Mouse (Mus musculus) midbrain, embryonic 15.5 days (tissue): ENCODE measurements at regions not wholly inside any gene's neighbourhood (a gene's known extent, or its start where the extent isn't known, plus 50 kb on each side); places are given as distances from the start of the nearest gene placed in this dataset.

Experiments used
- ATAC-seq: fragments of 200-750 bp; cut with Nextera tagmentation; replicated peaks from 2 replicates; pipeline ENCODE4 v1.8.0; 2017; ENCODE audit warnings: moderate TSS enrichment
- H3K27ac ChIP-seq: fragments of 300-500 bp; sonication (generic); 2 replicates; pipeline ENCODE4 v1.5.1; 2015; ENCODE audit warnings: mild to moderate bottlenecking, inconsistent platforms
- H3K27me3 ChIP-seq: fragments of 300-500 bp; sonication (generic); replicated peaks from 2 replicates; pipeline ENCODE4 v1.6.1; 2015; ENCODE audit warnings: inconsistent platforms
- H3K36me3 ChIP-seq: fragments of 300-500 bp; sonication (generic); replicated peaks from 2 replicates; pipeline ENCODE4 v1.6.1; 2015; ENCODE audit warnings: inconsistent platforms
- H3K4me1 ChIP-seq: fragments of 300-500 bp; sonication (generic); 2 replicates; pipeline ENCODE4 v1.6.1; 2015; ENCODE audit warnings: inconsistent platforms
- H3K4me2 ChIP-seq: fragments of 300-500 bp; sonication (generic); 2 replicates; pipeline ENCODE4 v1.6.1; 2015; ENCODE audit warnings: inconsistent platforms, mild to moderate bottlenecking, moderate library complexity
- H3K4me3 ChIP-seq: fragments of 300-500 bp; sonication (generic); 2 replicates; pipeline ENCODE4 v1.5.1; 2015; ENCODE audit warnings: mild to moderate bottlenecking, inconsistent platforms
- H3K9ac ChIP-seq: fragments of 300-500 bp; sonication (generic); 2 replicates; pipeline ENCODE4 v1.6.1; 2015; ENCODE audit warnings: mild to moderate bottlenecking, inconsistent platforms
- H3K9me3 ChIP-seq: fragments of 300-500 bp; sonication (generic); 2 replicates; pipeline ENCODE4 v1.6.1; 2016; ENCODE audit warnings: inconsistent platforms
- WGBS: fragments of 180-500 bp; shearing (Covaris S2); methylation state at CpG from one replicate; pipeline ENCODE4 v1.1.7; 2015; ENCODE audit warnings: mixed read lengths; 5-methylcytosine and 5-hydroxymethylcytosine counted together

GRCm38 (mm10) chr13:89418804-89419203 lies 120.8 kb upstream of the Hapln1 start:
- Histone ChIP-seq H3K4me3 (no peak overlapping the region), H3K36me3 (no peaks in the 10 kb centered on the region), H3K4me2 (no peak overlapping the region), H3K9ac (no peak overlapping the region), H3K9me3 (no peaks in the 10 kb centered on the region), H3K4me1 (no peaks in the 10 kb centered on the region), H3K27me3 (no peaks in the 10 kb centered on the region), H3K27ac (no peak overlapping the region)
- ATAC-seq, result no peak
- WGBS, result 90% methylated on average over 3 of the region's 3 CpGs

- H3K36me3 ChIP-seq, result no peaks in the 10 kb centered on the region
- H3K27me3 ChIP-seq, result no peaks in the 10 kb centered on the region
- H3K27ac ChIP-seq, result no peak overlapping the region
- no peaks in the 10 kb centered on the region for H3K4me1 ChIP-seq
- ATAC-seq, result no peak
- H3K4me3 ChIP-seq, result no peak overlapping the region
- no peaks in the 10 kb centered on the region for H3K9me3 ChIP-seq
- H3K4me2 ChIP-seq, result no peak overlapping the region
- H3K9ac ChIP-seq, result no peak overlapping the region
Measured at GRCm38 (mm10) chr13:89421833-89422232, 117.8 kb upstream of the Hapln1 start.

GRCm38 (mm10) chr13:89423491-89423890 lies 116.1 kb upstream of the Hapln1 start:
- no peak for ATAC-seq
- H3K4me1 ChIP-seq, result no peaks in the 10 kb centered on the region
- no peaks in the 10 kb centered on the region for H3K9me3 ChIP-seq

GRCm38 (mm10) chr13:89428272-89429071 lies 111.1 kb upstream of the Hapln1 start:
- Histone ChIP-seq H3K4me2 (no peak overlapping the region), H3K27ac (no peak overlapping the region), H3K36me3 (no peaks in the 10 kb centered on the region), H3K4me3 (no peak overlapping the region), H3K4me1 (no peaks in the 10 kb centered on the region), H3K9me3 (no peaks in the 10 kb centered on the region), H3K9ac (no peak overlapping the region), H3K27me3 (no peaks in the 10 kb centered on the region)
- WGBS, result 24% methylated on average over 12 of the region's 12 CpGs
- peak; percentile 80 for ATAC-seq

More at GRCm38 (mm10) chr13:89423491-89423890, 116.1 kb upstream of the Hapln1 start:
- no peak overlapping the region for H3K9ac ChIP-seq
- H3K36me3 ChIP-seq, result no peaks in the 10 kb centered on the region
- H3K4me2 ChIP-seq, result no peak overlapping the region
- no peak overlapping the region for H3K27ac ChIP-seq
- H3K27me3 ChIP-seq, result no peaks in the 10 kb centered on the region
- H3K4me3 ChIP-seq, result no peak overlapping the region

- Histone ChIP-seq H3K36me3 (no peaks in the 10 kb centered on the region), H3K27me3 (no peaks in the 10 kb centered on the region), H3K4me1 (no peaks in the 10 kb centered on the region), H3K9me3 (no peaks in the 10 kb centered on the region), H3K4me3 (no peak overlapping the region), H3K9ac (no peak overlapping the region), H3K4me2 (no peak overlapping the region), H3K27ac (no peak overlapping the region)
- 95% methylated on average over 1 of the region's 1 CpGs for WGBS
- ATAC-seq, result no peak
Measured at GRCm38 (mm10) chr13:89444847-89445246, 94.7 kb upstream of the Hapln1 start.

- no peak for ATAC-seq
- WGBS, result 95% methylated on average over 1 of the region's 1 CpGs
Measured at GRCm38 (mm10) chr13:89453819-89454218, 85.8 kb upstream of the Hapln1 start.

GRCm38 (mm10) chr13:89454249-89455018 lies 85.2 kb upstream of the Hapln1 start:
- H3K36me3 ChIP-seq, result no peaks in the 10 kb centered on the region
- no peak overlapping the region for H3K4me2 ChIP-seq
- H3K4me3 ChIP-seq, result no peak overlapping the region
- H3K9me3 ChIP-seq, result no peaks in the 10 kb centered on the region
- H3K27ac ChIP-seq, result no peak overlapping the region
- no peaks in the 10 kb centered on the region for H3K27me3 ChIP-seq
- ATAC-seq, result no peak
- H3K4me1 ChIP-seq, result no peaks in the 10 kb centered on the region
- H3K9ac ChIP-seq, result no peak overlapping the region
- WGBS, result 91% methylated on average over 2 of the region's 2 CpGs

More at GRCm38 (mm10) chr13:89453819-89454218, 85.8 kb upstream of the Hapln1 start:
- no peak overlapping the region for H3K27ac ChIP-seq
- no peak overlapping the region for H3K4me3 ChIP-seq
- no peak overlapping the region for H3K4me2 ChIP-seq
- H3K9ac ChIP-seq, result no peak overlapping the region
- no peaks in the 10 kb centered on the region for H3K27me3 ChIP-seq
- H3K4me1 ChIP-seq, result no peaks in the 10 kb centered on the region
- H3K9me3 ChIP-seq, result no peaks in the 10 kb centered on the region
- no peaks in the 10 kb centered on the region for H3K36me3 ChIP-seq

- no peak overlapping the region for H3K27ac ChIP-seq
- H3K36me3 ChIP-seq, result no peaks in the 10 kb centered on the region
- no peaks in the 10 kb centered on the region for H3K4me1 ChIP-seq
- WGBS, result 84% methylated on average over 4 of the region's 4 CpGs
- no peak for ATAC-seq
- no peak overlapping the region for H3K4me3 ChIP-seq
- no peak overlapping the region for H3K4me2 ChIP-seq
- H3K9me3 ChIP-seq, result no peaks in the 10 kb centered on the region
- H3K9ac ChIP-seq, result no peak overlapping the region
- no peaks in the 10 kb centered on the region for H3K27me3 ChIP-seq
Measured at GRCm38 (mm10) chr13:89463746-89464145, 75.8 kb upstream of the Hapln1 start.
